Mouse (Mus musculus) c-Kit-positive CD71-negative TER-119-negative erythroid progenitor cells, embryonic 14.5 days (primary cell): ENCODE measurements at regions not wholly inside any gene's neighbourhood (a gene's known extent, or its start where the extent isn't known, plus 50 kb on each side); places are given as distances from the start of the nearest gene placed in this dataset.

Source experiments
- DNase-seq: peaks from one replicate; pipeline ENCODE4 v3.0.0-alpha.2; 2013; ENCODE audit warnings: low read depth

DNA sequence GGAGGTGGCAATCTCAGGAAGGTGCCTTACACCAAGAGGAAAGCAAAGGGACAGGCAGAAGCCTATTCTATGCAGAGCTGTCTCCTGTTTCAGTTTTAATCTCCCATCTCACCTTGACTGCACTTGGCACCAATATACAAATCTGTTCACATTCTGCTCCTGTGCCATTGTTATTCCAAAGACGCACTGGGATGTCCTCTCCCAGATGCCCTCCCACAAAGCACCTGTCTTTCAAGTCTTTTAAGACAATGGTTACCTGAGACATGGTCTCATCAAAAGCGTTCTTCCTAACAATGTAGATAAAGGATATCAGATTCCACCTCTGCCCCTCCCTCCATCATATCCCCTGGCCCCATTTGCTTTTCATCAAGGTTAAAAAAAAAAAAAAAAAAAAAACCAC, 64.2 kb upstream of the Aldh1a3 start:
- no peak for DNase-seq

DNA sequence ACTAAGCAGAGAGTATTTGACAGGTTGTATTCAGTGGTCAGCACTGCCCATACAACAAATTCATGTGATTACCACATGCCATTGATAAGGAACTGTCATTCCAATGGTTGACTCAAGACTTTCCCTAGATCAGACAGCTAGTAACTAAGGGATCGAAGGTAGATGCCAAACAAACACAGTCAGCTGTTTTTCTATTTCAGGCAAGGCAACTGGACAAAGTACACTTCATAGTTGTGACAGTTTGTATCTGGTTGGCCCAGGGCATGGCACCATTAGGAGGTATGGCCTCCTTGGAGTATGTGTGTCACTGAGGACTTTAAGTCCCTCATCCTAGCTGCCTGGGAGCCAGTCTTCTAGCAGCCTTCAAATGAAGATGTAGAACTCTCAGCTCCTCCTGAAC, 62.8 kb upstream of the Aldh1a3 start:
- no peak for DNase-seq

DNA sequence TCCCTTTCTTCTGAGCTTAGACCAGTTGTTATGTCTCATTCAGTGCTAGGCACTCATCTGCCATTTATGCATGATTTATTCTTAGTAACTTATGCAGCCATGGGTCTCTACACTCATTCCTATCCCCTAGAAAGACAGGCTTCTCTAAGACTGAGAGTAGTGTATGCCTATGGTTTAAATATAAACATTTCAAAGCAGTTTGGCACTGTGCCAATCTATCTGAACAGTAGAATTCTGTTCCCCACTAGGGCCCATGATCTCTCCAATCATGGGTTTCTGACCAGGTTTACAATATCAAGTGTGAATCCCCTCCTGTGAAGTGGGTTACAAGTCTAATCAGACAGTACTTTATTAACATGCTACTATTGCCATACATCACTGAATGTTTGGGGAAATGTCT, 60.4 kb upstream of the Aldh1a3 start:
- DNase-seq, result no peak

DNA sequence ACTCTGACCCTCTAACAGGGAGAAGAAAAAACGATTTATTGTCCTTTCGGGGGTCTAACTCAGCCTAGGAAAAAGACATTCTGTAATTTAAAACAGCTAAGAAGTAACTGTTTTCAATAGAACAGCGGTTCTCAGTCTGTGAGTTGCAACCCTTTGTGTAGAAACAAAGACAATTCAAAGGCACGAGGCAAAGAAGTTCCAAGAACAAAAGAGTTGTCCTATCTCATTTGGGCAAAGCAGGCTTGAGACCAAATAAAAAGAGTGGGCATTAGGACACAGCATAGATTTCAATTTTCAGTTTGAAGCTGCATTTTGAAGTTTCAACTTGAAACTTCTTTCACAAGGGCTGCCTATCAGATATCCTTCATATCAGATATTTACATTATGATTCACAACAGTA, 53.1 kb upstream of the Aldh1a3 start:
- DNase-seq, result no peak

DNA sequence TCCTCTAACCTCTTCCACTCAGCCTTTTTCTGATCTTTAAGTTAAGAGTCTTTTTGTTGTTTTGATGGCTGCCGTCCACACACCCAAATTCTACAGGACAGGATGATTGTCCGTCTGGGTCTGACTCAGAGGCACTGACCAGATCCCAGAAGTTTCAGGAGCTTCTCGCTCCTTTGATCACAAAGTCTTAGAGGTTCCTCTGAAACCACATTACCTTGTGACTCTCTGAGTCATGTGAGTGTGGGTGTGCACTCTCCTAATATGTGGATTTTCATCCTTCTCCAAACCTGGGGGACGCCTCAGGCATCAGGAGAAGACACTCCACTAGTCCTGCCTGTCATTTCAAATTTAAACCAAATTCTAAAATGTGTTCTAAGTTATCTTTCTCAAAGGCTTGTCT, 52.0 kb upstream of the Aldh1a3 start:
- DNase-seq, result no peak

DNA sequence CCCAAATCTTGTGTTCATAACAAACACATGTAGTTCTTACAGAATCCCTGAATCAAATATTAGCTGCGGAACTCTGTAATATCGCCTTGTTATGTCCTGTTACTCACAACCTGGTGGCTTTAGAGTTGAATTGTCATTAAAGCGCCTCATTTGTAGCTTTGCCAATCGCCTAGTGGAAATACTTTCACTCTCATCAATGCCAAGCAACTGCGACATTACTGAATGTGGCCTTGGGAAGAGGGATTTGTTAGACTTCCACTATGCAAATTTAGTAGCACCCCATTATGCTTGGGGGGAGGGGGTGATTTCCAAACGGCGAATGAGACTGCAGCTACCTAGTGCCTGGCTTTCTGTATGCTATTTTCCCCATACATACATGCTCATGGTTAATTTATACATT, 50.8 kb upstream of the Aldh1a3 start:
- DNase-seq, result no peak

DNA sequence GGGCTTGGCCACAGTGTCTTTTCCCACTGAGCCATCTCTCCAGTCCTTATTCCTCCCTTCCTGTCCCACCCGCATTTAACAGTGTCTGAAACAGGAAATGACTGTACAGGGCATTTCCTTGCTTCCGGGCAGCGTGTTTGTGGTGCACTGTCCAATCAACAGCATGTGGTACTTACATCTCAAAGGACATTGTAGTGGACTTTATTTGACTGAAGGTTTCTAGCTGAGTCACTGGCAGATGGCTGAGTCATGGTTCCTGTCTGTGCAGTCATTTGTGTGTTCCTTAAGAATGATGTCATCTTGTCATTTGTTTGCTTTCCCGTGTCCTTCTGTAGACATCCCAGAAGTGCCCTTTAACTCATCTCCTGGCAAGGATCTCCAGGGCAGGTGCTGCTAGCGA, 50.2 kb upstream of the Aldh1a3 start:
- DNase-seq, result peak; percentile 8
